Mouse (Mus musculus): ENCODE data around the gene Slc37a1. TPM values are rescaled to one million over a fixed set of nuclear protein-coding genes. Genes with fewer than 3 reads are reported as not detected.
"Not testable (repeated sequence)": the region's sequence is repeated elsewhere in the genome, so short reads cannot be mapped to it uniquely, and the experiment has no call there.

Gene Slc37a1
- polyA plus RNA-seq, 1 experiment, result 54.3 TPM

GRCm38 (mm10) chr17:31353255-31353654 lies 66.7 kb downstream of the Slc37a1 start:
- Histone ChIP-seq H3K4me1 (ENCODE audit: control insufficient read depth, insufficient read depth, low read length) (no peaks in the 10 kb centered on the region), H3K4me3 (replicated peaks; ENCODE audit: extremely low read depth, low read depth, low read length) (no peak overlapping the region)
- TF ChIP-seq CTCF (IDR thresholded peaks at IDR 0.05; ENCODE audit: insufficient read depth, low read length) (no peak), POLR2A (IDR thresholded peaks at IDR 0.05; ENCODE audit: borderline replicate concordance, extremely low read depth, low read depth, low read length) (no peak)
- DNase-seq, result no peak
- 84% methylated on average over 2 of the region's 2 CpGs for WGBS

- 72% methylated on average over 3 of the region's 3 CpGs for WGBS
- not testable (repeated sequence) for DNase-seq; H3K4me3 ChIP-seq (replicated peaks; ENCODE audit: extremely low read depth, low read depth, low read length); H3K4me1 ChIP-seq (ENCODE audit: control insufficient read depth, insufficient read depth, low read length)
These were observed 68.1 kb downstream of the Slc37a1 start for GRCm38 (mm10) chr17:31354684-31355083.

GRCm38 (mm10) chr17:31355792-31356502 lies 69.4 kb downstream of the Slc37a1 start:
- 65% methylated on average over 7 of the region's 8 CpGs for WGBS
- TF ChIP-seq POLR2A (IDR thresholded peaks at IDR 0.05; ENCODE audit: borderline replicate concordance, extremely low read depth, low read depth, low read length), result no peak
- TF ChIP-seq CTCF (IDR thresholded peaks at IDR 0.05; ENCODE audit: insufficient read depth, low read length), result no peak
- no peak overlapping the region for H3K4me3 ChIP-seq (replicated peaks; ENCODE audit: extremely low read depth, low read depth, low read length)
- no peak for DNase-seq
- no peaks in the 10 kb centered on the region for H3K4me1 ChIP-seq (ENCODE audit: control insufficient read depth, insufficient read depth, low read length)

GRCm38 (mm10) chr17:31360582-31360981 lies 74.0 kb downstream of the Slc37a1 start:
- Histone ChIP-seq H3K4me3 (replicated peaks; ENCODE audit: extremely low read depth, low read depth, low read length) (no peak overlapping the region), H3K4me1 (ENCODE audit: control insufficient read depth, insufficient read depth, low read length) (no peaks in the 10 kb centered on the region)
- no peak for TF ChIP-seq POLR2A (IDR thresholded peaks at IDR 0.05; ENCODE audit: borderline replicate concordance, extremely low read depth, low read depth, low read length)
- TF ChIP-seq CTCF (IDR thresholded peaks at IDR 0.05; ENCODE audit: insufficient read depth, low read length), result no peak
- no peak for DNase-seq
- 83% methylated on average over 13 of the region's 13 CpGs for WGBS

GRCm38 (mm10) chr17:31365586-31366166 lies 79.1 kb downstream of the Slc37a1 start:
- 87% methylated on average over 5 of the region's 5 CpGs for WGBS
- TF ChIP-seq POLR2A (IDR thresholded peaks at IDR 0.05; ENCODE audit: borderline replicate concordance, extremely low read depth, low read depth, low read length) (no peak), CTCF (IDR thresholded peaks at IDR 0.05; ENCODE audit: insufficient read depth, low read length) (no peak)
- no peaks in the 10 kb centered on the region for H3K4me1 ChIP-seq (ENCODE audit: control insufficient read depth, insufficient read depth, low read length)

GRCm38 (mm10) chr17:31370221-31370620 lies 83.6 kb downstream of the Slc37a1 start:
- H3K4me1 ChIP-seq (ENCODE audit: control insufficient read depth, insufficient read depth, low read length), result no peaks in the 10 kb centered on the region

More at GRCm38 (mm10) chr17:31365586-31366166, 79.1 kb downstream of the Slc37a1 start:
- H3K4me3 ChIP-seq (replicated peaks; ENCODE audit: extremely low read depth, low read depth, low read length), result no peak overlapping the region
- DNase-seq, result no peak

GRCm38 (mm10) chr17:31370931-31371330 lies 84.3 kb downstream of the Slc37a1 start:
- Histone ChIP-seq H3K4me3 (replicated peaks; ENCODE audit: extremely low read depth, low read depth, low read length) (no peak overlapping the region), H3K4me1 (ENCODE audit: control insufficient read depth, insufficient read depth, low read length) (no peaks in the 10 kb centered on the region)
- TF ChIP-seq POLR2A (IDR thresholded peaks at IDR 0.05; ENCODE audit: borderline replicate concordance, extremely low read depth, low read depth, low read length) (no peak), CTCF (IDR thresholded peaks at IDR 0.05; ENCODE audit: insufficient read depth, low read length) (no peak)
- DNase-seq, result no peak

More at GRCm38 (mm10) chr17:31370221-31370620, 83.6 kb downstream of the Slc37a1 start:
- 65% methylated on average over 2 of the region's 2 CpGs for WGBS
- TF ChIP-seq CTCF (IDR thresholded peaks at IDR 0.05; ENCODE audit: insufficient read depth, low read length) (no peak), POLR2A (IDR thresholded peaks at IDR 0.05; ENCODE audit: borderline replicate concordance, extremely low read depth, low read depth, low read length) (no peak)
- DNase-seq, result no peak
- H3K4me3 ChIP-seq (replicated peaks; ENCODE audit: extremely low read depth, low read depth, low read length), result no peak overlapping the region

- Histone ChIP-seq H3K4me3 (replicated peaks; ENCODE audit: extremely low read depth, low read depth, low read length) (no peak overlapping the region), H3K4me1 (ENCODE audit: control insufficient read depth, insufficient read depth, low read length) (peaks cover 4% of the 10 kb centered on the region)
- 10% methylated on average over 7 of the region's 7 CpGs for WGBS
- DNase-seq, result peak; percentile 53
- TF ChIP-seq POLR2A (IDR thresholded peaks at IDR 0.05; ENCODE audit: borderline replicate concordance, extremely low read depth, low read depth, low read length), result no peak
- peak; percentile 86 for TF ChIP-seq CTCF (IDR thresholded peaks at IDR 0.05; ENCODE audit: insufficient read depth, low read length)
These were observed 91.4 kb downstream of the Slc37a1 start for GRCm38 (mm10) chr17:31377961-31378360.

- DNase-seq, result no peak
- no peak overlapping the region for H3K4me3 ChIP-seq (replicated peaks; ENCODE audit: extremely low read depth, low read depth, low read length)
- H3K4me1 ChIP-seq (ENCODE audit: control insufficient read depth, insufficient read depth, low read length), result peaks cover 4% of the 10 kb centered on the region
- WGBS, result 58% methylated on average over 10 of the region's 10 CpGs
- TF ChIP-seq CTCF (IDR thresholded peaks at IDR 0.05; ENCODE audit: insufficient read depth, low read length) (no peak), POLR2A (IDR thresholded peaks at IDR 0.05; ENCODE audit: borderline replicate concordance, extremely low read depth, low read depth, low read length) (no peak)
These were observed 91.8 kb downstream of the Slc37a1 start for GRCm38 (mm10) chr17:31378361-31378761.

GRCm38 (mm10) chr17:31379086-31379485 lies 92.5 kb downstream of the Slc37a1 start:
- DNase-seq, result no peak
- peaks cover 4% of the 10 kb centered on the region for H3K4me1 ChIP-seq (ENCODE audit: control insufficient read depth, insufficient read depth, low read length)
- WGBS, result 83% methylated on average over 2 of the region's 2 CpGs
- TF ChIP-seq CTCF (IDR thresholded peaks at IDR 0.05; ENCODE audit: insufficient read depth, low read length) (no peak), POLR2A (IDR thresholded peaks at IDR 0.05; ENCODE audit: borderline replicate concordance, extremely low read depth, low read depth, low read length) (no peak)
- no peak overlapping the region for H3K4me3 ChIP-seq (replicated peaks; ENCODE audit: extremely low read depth, low read depth, low read length)

Measured in lung, adult 2 months (tissue).